Mouse (Mus musculus): ENCODE results near the gene Runx2.
A peak's percentile ranks its signal among the peaks of the same experiment; 100 is the strongest.

The Runx2 gene

DNA sequence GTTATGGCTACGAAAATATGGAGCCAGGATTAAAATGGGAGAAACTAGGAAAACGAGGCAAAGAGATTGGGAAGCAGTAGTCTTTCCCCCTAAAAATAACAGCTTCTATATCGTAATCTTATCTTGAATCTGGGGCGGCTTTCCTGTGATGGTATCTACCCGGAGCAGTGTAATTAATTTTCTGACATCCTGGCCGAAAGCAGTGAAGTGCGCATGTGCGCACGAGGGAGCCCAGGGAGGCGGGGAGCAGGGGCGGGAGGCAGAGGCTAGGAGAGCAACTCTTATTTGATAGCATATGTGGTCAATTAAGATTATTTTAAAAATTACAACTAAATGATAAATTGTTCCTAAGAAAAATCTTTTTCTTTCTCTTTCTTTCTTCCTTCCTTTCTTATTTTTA, 195.9 kb downstream of the Runx2 start:
- Histone ChIP-seq H3K27me3 (ENCODE audit: control insufficient read depth, insufficient read depth, low read length, poor library complexity, severe bottlenecking) (no peaks in the 10 kb centered on the region), H3K36me3 (ENCODE audit: control insufficient read depth, insufficient read depth, low read length, poor library complexity, severe bottlenecking) (no peaks in the 10 kb centered on the region)
- DNase-seq (ENCODE audit: low read depth, low spot score), result no peak

DNA sequence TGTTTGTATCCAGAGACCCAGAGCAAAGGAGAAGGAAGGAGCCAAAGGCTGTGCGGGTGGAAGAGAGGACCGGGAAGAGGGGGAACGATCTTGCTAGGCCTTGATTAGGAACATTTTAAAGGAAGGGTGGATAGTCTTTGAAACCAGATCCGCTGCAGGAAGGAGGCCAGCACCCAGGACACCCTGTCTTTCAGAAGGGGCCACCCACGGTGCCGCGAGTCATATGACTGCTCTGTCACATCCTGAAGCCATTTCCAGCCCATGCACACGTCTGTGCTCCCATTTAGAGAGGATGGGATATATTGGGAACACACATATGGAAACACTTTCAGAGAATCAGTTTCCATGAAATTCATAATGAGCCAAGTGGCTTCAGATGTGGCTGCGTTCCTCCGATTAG, 196.4 kb downstream of the Runx2 start:
- Histone ChIP-seq H3K27me3 (ENCODE audit: control insufficient read depth, insufficient read depth, low read length, poor library complexity, severe bottlenecking) (no peaks in the 10 kb centered on the region), H3K36me3 (ENCODE audit: control insufficient read depth, insufficient read depth, low read length, poor library complexity, severe bottlenecking) (no peaks in the 10 kb centered on the region)
- DNase-seq (ENCODE audit: low read depth, low spot score), result no peak

DNA sequence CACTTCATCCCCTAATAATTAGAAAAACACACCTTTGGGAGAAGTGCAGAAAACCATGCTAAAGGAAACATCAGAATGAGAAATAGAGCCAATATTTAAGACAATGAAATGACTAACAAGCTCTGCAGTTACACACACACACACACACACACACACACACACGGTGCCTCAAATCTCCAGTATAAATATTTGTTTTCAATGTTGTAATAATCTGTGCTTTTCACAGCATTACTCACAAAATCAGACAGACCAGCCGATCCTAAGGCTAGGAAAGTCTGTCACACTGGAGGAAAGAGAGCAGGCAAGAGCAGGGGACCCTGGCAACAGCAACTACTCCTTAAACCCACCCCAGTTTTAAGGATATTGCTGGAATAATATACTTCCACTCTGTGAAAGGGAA, 196.9 kb downstream of the Runx2 start:
- Histone ChIP-seq H3K27me3 (ENCODE audit: control insufficient read depth, insufficient read depth, low read length, poor library complexity, severe bottlenecking) (no peaks in the 10 kb centered on the region), H3K36me3 (ENCODE audit: control insufficient read depth, insufficient read depth, low read length, poor library complexity, severe bottlenecking) (no peaks in the 10 kb centered on the region)
- DNase-seq (ENCODE audit: low read depth, low spot score), result no peak

DNA sequence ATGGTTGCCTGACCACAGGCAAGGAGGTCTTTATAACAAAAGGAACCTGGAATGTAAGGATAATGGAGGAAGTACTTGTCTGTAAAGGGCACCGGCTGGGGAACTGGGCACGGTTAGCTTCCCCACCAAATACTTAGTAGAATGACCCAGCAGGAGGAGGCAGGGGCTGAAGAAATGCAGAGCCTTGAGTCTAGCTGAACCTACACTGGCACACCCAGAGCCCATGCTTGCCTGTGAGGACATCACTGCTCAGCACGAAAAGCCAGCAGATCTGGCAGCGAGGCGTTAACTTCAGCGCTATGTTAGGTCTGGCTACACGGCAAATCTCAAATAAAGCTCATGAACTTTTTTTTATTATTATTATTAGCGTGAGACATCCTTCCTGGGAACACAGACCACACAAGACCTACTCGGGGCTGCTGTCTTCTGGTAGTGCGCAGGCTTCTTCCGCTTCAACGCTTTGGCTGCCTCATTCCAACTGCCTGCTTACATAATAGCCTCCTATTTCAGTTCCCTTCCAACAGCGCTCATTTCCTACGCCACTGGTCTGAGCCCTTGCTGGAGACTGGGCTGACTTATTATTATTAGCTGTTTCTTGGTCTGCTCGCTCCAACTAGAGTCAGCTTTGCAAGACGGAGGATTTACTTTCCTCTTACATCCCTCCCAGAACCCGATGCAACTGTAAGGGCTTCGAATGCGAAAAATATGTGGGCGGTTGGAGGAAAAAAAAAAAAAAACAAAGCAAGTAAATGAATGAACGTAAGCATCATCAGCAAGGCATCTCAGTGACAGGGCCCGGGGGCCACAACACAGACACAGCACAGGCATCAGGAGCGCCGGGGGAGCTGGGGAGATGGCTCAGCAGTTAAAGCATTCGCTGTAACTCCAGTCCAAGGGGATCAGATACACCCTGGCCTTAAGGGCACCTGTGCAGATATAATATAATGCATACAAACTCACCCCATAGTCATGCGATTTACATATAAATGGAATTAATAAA, 200.6 kb downstream of the Runx2 start:
- H3K27me3 ChIP-seq (ENCODE audit: control insufficient read depth, insufficient read depth, low read length, poor library complexity, severe bottlenecking), result no peaks in the 10 kb centered on the region; the same call in 1 of the 2 replicates
- no peaks in the 10 kb centered on the region for H3K36me3 ChIP-seq (ENCODE audit: control insufficient read depth, insufficient read depth, low read length, poor library complexity, severe bottlenecking)
- DNase-seq (ENCODE audit: low read depth, low spot score), result peak; percentile 9

DNA sequence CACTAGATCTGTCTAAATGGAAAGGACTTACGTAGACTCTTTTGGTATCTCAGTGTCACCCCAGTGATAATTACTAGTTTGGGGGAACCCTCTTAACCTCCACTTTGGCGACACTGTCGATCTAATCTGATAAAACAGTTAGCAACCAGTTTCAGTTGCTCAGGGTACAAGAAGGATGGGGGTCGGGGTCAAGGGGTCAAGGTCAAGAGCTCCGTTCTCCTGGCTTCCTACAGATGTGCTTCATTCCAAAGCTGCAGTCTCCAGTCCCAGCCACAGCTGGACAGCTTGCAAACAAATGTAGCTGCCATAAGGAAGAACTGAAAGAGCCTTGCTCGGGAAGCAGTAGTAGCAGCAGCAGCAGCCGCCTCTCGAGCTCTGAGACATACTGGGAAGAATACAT, 202.0 kb downstream of the Runx2 start:
- no peaks in the 10 kb centered on the region for H3K36me3 ChIP-seq (ENCODE audit: control insufficient read depth, insufficient read depth, low read length, poor library complexity, severe bottlenecking)
- DNase-seq (ENCODE audit: low read depth, low spot score), result no peak
- H3K27me3 ChIP-seq (ENCODE audit: control insufficient read depth, insufficient read depth, low read length, poor library complexity, severe bottlenecking), result no peaks in the 10 kb centered on the region; the same call in 1 of the 2 replicates

DNA sequence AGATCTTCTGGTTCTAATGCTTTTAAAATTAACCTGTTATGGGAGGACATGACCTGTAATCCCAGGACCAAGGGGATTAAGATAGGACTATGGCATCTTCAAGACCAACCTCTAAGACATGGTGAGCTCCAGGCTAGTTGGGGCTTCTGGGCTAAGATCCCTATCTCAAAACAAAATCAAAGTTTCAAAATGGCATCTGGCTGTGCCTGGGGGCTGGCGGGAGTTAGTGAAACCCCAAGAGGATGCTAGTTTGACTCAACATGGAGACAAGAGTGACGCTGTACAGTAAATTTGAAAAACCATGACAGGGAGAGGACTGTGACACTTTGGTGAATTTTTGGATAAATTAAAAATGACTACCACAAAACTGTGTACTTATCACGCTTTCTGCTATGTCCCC, 202.6 kb downstream of the Runx2 start:
- H3K27me3 ChIP-seq (ENCODE audit: control insufficient read depth, insufficient read depth, low read length, poor library complexity, severe bottlenecking), result no peaks in the 10 kb centered on the region; the same call in 1 of the 2 replicates
- DNase-seq (ENCODE audit: low read depth, low spot score), result no peak
- H3K36me3 ChIP-seq (ENCODE audit: control insufficient read depth, insufficient read depth, low read length, poor library complexity, severe bottlenecking), result no peaks in the 10 kb centered on the region

DNA sequence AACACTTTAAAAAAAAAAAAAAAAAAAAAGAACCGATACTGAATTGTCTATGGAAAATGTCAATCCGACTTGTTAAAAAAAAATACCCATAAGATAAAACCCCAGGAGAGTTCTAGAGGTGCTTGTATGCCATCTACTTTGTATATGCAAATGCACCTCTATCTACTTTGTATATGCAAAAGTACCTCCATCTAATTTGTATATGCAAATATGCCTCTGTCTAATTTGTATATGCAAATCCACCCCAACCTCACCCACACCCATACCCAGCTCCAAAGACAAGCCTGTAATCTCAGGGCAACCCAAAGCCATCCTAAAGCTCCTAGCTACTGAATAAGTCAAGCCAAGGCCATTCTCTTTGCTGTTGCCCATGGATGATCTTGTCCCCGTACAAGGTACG, 203.1 kb downstream of the Runx2 start:
- no peak for DNase-seq (ENCODE audit: low read depth, low spot score)
- Histone ChIP-seq H3K36me3 (ENCODE audit: control insufficient read depth, insufficient read depth, low read length, poor library complexity, severe bottlenecking) (no peaks in the 10 kb centered on the region), H3K27me3 (ENCODE audit: control insufficient read depth, insufficient read depth, low read length, poor library complexity, severe bottlenecking) (no peaks in the 10 kb centered on the region; the same call in 1 of the 2 replicates)

DNA sequence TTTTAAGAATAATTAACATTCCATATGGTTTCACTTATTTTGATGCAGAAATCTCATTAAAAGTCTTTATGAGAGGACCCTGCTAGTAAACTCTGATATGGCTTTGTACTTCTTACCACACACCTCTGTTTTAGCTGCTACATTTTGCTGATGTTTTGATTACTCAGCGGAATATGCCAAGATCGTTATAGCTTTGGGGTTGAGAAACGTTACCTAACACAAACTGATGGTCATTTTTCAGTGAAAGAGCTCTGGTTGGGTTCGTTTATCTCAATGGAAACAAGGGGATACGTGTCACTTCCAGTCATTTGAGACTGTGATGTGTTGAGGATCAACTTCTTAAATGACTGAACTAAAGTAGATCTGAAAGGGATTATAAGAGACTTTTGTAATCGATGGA, 203.8 kb downstream of the Runx2 start:
- Histone ChIP-seq H3K36me3 (ENCODE audit: control insufficient read depth, insufficient read depth, low read length, poor library complexity, severe bottlenecking) (no peaks in the 10 kb centered on the region), H3K27me3 (ENCODE audit: control insufficient read depth, insufficient read depth, low read length, poor library complexity, severe bottlenecking) (no peaks in the 10 kb centered on the region; the same call in 1 of the 2 replicates)
- DNase-seq (ENCODE audit: low read depth, low spot score), result no peak

DNA sequence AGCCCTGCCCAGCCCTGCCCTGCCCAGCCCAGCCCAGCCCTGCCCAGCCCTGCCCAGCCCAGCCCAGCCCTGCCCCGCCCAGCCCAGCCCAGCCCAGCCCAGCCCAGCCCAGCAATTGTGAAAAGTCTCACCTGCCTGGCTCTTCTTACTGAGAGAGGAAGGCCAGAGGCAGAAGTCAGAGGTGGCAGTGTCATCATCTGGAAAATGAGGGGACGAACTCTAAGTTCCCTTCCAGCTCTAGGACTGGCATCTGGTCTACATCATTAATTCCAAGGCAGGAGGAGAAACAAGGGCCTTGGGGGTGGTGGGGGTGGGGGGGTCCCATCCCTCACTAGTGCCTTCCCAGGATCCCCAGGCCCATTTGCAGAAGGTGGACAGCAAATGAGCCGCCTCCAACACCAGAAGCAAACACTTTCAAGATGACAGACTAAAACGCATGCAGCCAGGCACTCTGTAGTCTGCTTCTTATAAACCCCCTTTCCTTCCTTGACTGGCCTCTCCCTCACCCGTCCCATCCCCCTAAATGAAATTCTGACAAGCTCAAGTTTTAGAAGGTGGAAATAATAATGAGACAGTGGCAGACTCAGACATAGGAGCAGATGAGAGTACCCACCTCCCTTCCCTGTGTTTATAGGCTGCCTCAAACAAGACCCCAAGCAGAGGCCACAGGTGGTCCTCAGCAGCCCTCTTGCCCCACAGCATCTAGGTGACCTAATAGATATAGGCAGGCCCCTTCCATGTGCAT, 204.5 kb downstream of the Runx2 start:
- Histone ChIP-seq H3K36me3 (ENCODE audit: control insufficient read depth, insufficient read depth, low read length, poor library complexity, severe bottlenecking) (no peaks in the 10 kb centered on the region), H3K27me3 (ENCODE audit: control insufficient read depth, insufficient read depth, low read length, poor library complexity, severe bottlenecking) (no peaks in the 10 kb centered on the region; the same call in 1 of the 2 replicates)
- no peak for DNase-seq (ENCODE audit: low read depth, low spot score)

DNA sequence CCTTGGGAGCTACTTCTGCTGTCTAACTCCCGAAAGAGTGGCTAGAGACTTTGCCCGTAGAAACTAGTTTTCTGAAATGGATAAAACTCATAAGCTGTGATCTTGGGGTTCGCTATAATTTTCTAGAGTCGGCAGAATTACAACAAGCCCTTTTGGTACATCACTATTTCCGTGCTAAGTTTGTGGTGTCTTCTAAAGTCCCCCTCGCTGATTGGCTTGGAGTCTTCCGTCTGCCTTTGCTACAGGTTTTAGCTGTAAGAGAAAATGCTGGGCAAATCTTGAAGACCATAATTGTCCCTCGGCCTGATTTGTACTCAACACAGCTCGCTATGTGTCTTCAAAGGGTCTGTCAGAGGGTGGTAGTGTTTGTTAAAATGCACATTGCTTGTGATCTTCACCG, 205.2 kb downstream of the Runx2 start:
- Histone ChIP-seq H3K36me3 (ENCODE audit: control insufficient read depth, insufficient read depth, low read length, poor library complexity, severe bottlenecking) (no peaks in the 10 kb centered on the region), H3K27me3 (ENCODE audit: control insufficient read depth, insufficient read depth, low read length, poor library complexity, severe bottlenecking) (no peaks in the 10 kb centered on the region; the same call in 1 of the 2 replicates)
- no peak for DNase-seq (ENCODE audit: low read depth, low spot score)

DNA sequence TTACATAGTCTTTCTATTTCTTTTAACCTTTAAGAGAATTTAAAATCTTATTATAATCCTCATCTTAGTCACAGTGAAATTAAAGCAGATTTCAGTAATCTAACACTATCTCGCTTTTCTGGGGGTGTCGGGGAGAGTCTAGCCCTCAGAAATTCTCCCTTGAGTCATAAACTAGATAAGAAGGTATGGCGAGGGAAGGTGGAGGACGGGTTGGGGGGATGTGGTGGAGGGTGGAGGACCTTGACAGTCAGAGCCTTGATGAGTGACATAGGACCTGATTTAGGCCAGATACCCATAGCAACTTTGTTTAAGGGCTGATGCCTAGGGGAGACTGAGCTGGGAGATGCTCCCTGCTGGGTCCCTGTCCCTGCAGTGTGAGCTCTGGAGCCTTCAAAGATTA, 205.7 kb downstream of the Runx2 start:
- Histone ChIP-seq H3K27me3 (ENCODE audit: control insufficient read depth, insufficient read depth, low read length, poor library complexity, severe bottlenecking) (no peaks in the 10 kb centered on the region; the same call in 1 of the 2 replicates), H3K36me3 (ENCODE audit: control insufficient read depth, insufficient read depth, low read length, poor library complexity, severe bottlenecking) (no peaks in the 10 kb centered on the region)
- DNase-seq (ENCODE audit: low read depth, low spot score), result no peak

DNA sequence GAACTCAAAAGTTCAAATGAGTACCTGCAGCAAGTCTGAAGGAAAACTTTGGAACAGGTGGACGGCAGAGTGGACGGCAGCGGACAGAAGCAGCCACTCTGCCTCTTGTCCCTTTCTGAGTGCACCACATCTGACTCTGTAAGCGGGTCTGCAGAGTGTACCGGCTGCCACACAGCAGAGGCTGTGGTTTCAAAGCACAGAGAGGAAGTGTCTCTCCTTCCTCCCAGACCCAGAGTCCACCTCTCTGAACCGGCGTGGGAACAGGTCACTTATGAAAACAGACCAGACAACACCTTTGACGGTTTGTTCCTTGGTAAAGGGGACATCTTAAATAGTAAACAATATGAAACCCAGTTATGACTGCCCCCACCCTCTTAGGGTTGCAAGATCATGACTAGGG, 207.2 kb downstream of the Runx2 start:
- no peaks in the 10 kb centered on the region for H3K36me3 ChIP-seq (ENCODE audit: control insufficient read depth, insufficient read depth, low read length, poor library complexity, severe bottlenecking)
- H3K27me3 ChIP-seq (ENCODE audit: control insufficient read depth, insufficient read depth, low read length, poor library complexity, severe bottlenecking), result no peaks in the 10 kb centered on the region; the same call in 1 of the 2 replicates
- DNase-seq (ENCODE audit: low read depth, low spot score), result no peak

DNA sequence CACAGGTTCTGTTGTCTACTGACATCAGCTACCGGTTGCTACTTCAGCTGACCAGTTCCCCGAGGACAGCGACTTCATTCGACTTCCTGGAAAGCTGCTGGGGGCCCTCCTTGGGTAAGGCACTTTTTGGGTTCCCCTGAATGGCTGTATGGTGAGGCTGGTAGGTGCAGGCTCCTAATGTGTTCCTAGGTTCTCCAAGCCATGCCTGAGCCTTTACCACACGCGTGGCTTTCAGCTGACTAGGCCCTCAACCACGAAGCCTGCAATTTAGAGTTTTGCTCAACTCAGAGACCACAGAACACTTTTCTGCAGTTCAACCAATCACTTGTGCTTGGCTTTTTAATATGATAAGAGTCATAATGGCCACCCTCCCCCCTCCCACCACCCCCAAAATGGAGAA, 208.4 kb downstream of the Runx2 start:
- Histone ChIP-seq H3K27me3 (ENCODE audit: control insufficient read depth, insufficient read depth, low read length, poor library complexity, severe bottlenecking) (no peaks in the 10 kb centered on the region; the same call in 1 of the 2 replicates), H3K36me3 (ENCODE audit: control insufficient read depth, insufficient read depth, low read length, poor library complexity, severe bottlenecking) (no peaks in the 10 kb centered on the region)
- DNase-seq (ENCODE audit: low read depth, low spot score), result no peak

DNA sequence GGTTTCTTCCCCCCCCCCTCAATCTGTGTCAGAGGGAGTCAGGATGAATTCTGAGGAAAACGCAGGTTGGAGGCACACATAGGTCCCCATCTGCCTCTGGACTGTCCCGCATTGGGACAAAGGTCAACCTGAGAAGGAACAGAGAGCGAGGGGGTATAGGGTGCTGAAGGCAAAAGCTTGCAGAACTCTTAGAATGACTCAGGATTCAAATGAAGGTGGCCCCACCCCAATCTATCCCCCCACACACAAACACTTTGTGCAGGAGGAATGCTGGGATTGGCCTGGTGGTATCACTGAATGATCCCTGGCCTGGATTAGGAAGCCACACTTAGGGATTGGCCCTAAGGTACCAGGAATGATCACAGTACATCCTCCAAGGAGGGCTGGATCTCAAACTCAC, 208.8 kb downstream of the Runx2 start:
- Histone ChIP-seq H3K27me3 (ENCODE audit: control insufficient read depth, insufficient read depth, low read length, poor library complexity, severe bottlenecking) (no peaks in the 10 kb centered on the region; the same call in 1 of the 2 replicates), H3K36me3 (ENCODE audit: control insufficient read depth, insufficient read depth, low read length, poor library complexity, severe bottlenecking) (no peaks in the 10 kb centered on the region)
- DNase-seq (ENCODE audit: low read depth, low spot score), result no peak

DNA sequence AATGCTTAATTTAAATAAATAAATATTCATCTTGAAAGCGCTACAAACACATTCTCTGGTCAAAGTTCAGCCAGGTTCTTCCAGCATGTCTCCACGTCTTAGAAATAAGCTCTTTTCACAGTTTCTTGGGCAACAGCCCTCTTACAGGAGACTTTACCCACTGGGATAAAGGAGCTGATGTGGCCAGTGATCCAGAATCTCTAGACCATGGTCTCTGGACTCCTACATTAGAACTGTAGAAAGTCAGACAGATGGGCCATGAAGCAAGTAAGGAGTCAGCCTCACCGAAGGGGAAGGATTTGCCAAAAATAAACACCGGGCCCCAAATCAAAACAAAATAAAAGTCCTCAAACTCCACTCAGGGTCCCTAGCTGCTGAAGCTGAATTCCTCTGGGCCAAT, 211.4 kb downstream of the Runx2 start:
- DNase-seq (ENCODE audit: low read depth, low spot score), result no peak
- Histone ChIP-seq H3K36me3 (ENCODE audit: control insufficient read depth, insufficient read depth, low read length, poor library complexity, severe bottlenecking) (no peaks in the 10 kb centered on the region), H3K27me3 (ENCODE audit: control insufficient read depth, insufficient read depth, low read length, poor library complexity, severe bottlenecking) (no peaks in the 10 kb centered on the region; the same call in 1 of the 2 replicates)
